Mouse (Mus musculus) gastrocnemius, postnatal 10 days (tissue): ENCODE data around the gene Pink1. TPM values are rescaled to one million over a fixed set of nuclear protein-coding genes. Genes with fewer than 3 reads are reported as not detected.
"Not testable (repeated sequence)": the region's sequence is repeated elsewhere in the genome, so short reads cannot be mapped to it uniquely, and the experiment has no call there.

Experiments used
- DNase-seq: peaks from one replicate; pipeline ENCODE4 v3.0.0; 2021; ENCODE audit warnings: mixed read lengths
- total RNA-seq, 2 experiments: library from RNA; stranded (reverse); gene quantifications; 2 replicates each; pipeline ENCODE4 v1.2.3; 2021

Gene Pink1
- total RNA-seq, 2 experiments from 2014 or later: 228 to 240 TPM

- no peak for DNase-seq
These were observed 16.7 kb upstream of the Pink1 start for GRCm38 (mm10) chr4:138342778-138343177.

DNA sequence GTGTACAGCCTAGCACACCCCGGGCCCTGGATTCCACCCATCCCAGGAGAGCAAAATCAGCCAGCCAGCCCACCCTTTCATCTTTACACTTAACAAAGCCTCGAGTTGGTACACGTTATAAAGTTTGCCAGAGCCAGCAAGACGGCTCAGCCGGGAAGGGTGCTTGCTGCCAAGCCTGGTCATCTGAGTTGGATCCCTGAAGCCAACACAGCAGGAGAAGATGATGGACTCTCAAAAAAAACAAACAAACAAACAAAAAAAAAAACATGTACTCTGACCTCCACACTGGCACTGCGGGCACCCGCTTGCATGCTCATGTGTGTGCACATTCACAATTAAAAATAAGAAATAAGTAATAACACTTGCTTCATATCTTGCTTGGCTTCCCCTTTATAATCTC, 15.9 kb upstream of the Pink1 start:
- no peak for DNase-seq

- no peak for DNase-seq
These were observed 15.3 kb upstream of the Pink1 start for GRCm38 (mm10) chr4:138341393-138341792.

DNA sequence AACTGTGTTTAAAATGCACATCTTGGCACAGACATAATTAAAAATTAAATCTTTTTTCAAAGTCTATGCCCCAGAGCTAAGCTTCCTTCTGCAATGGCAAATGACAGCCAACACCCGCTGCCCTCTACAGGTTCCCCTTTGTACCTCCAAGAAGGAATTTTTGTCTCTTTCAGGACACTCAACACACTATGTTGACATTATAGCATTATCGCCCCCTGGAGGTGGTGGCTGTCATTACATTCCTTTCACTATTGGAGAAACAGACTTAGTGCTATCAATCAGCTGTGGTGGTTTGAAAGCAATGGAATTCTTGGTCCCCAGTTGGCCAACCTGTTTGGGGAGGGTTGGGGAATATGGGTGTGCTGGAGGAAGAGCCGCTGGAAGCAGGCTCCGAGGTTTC, 13.9 kb upstream of the Pink1 start:
- DNase-seq: peak; percentile 47

- DNase-seq: no peak
These were observed 11.2 kb upstream of the Pink1 start for GRCm38 (mm10) chr4:138337341-138337740.

DNA sequence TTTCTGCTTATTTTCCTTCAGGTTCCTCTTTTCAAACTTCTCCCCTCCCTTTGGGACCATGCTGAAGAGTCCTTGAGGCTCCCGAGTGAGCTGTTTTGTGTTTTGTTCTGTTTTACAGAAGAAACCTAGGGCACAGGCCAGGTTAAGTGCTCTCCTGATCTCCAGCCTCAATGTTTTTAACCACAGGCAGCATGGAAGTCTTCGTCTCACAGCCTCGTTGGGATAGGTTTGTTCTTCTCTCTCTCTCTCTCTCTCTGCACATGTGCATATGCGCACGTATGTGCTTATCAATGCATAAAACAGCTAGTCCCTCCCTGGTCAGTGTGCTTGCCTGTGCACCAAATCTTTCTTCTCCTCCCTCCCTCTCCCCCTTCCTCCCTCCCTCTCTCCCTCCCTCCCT, 10.8 kb upstream of the Pink1 start:
- no peak for DNase-seq

DNA sequence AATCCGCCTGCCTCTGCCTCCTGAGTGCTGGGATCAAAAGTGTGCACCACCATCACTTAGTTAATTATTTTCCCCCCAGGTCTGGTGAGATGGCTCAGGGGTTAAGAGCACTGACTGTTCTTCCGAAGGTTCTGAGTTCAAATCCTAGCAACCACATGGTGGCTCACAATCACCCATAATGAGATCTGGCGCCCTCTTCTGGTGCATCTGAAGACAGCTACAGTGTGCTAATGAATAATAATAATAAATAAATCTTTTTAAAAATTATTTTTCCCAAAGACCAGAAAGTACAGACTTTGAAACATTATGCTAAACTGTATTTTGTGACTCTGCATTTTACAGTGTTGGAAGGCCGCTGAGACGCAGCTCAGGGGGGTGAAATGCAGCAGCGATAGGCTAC, 9.5 kb upstream of the Pink1 start:
- no peak for DNase-seq

- DNase-seq: no peak
These were observed 8.9 kb upstream of the Pink1 start for GRCm38 (mm10) chr4:138335036-138335435.

DNA sequence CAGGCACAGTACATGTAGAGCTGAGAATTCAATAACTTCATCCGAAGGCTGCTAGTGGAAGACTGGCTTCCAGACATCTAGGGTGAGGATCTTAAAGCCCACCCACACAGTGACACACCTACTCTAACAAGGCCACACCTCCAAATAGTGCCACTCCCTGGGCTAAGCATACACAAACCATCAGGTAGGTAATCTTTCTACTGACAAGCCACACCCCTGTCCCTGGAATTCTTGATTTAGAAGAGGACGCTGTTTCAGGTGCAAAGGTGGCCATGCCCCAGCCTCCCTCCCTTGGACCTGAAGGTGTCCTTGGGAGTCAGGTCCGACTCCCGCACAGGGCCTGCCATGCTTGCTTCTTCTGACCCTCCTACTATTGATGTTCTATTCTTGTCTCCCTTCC, 7.0 kb upstream of the Pink1 start:
- no peak for DNase-seq

DNA sequence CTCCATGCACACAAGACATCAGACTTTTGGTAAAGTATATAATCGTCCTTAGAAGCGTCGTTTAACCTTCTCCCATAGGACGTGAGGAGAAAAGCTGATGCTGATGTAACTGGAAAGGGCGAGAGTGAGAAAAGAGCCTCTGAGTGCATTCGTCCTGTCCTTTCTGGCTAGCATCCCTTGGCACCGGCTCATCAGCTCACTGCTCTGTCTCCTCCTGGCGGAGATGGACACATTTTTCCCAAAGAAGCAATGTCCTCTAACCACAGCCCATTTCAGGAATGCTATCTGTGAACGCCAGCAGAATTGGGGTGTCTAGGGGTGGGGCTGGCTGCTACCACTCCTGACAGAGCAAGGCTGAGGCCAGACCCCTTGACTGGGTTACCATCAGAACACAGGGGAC, 5.5 kb upstream of the Pink1 start:
- peak; percentile 53 for DNase-seq

- no peak for DNase-seq
These were observed 4.2 kb upstream of the Pink1 start for GRCm38 (mm10) chr4:138330264-138330671.

GRCm38 (mm10) chr4:138327891-138328470, 1.9 kb upstream of the Pink1 start:
- DNase-seq: no peak

DNA sequence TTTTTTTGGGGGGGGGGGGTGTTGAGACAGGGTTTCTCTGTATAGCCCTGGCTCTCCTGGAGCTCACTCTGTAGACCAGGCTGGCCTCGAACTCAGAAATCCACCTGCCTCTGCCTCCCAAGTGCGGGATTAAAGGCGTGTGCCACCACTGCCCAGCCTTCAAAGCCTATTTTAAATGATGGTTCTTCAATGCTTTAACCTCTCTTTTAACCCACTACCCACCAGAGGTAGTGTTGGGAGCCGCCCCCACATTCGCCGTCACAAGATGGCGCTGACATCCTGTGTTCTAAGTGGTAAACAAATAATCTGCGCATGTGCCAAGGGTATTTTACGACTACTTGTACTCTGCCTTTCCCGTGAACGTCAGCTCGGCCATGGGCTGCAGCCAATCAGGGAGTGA, 1.0 kb upstream of the Pink1 start:
- DNase-seq: not testable (repeated sequence)

DNA sequence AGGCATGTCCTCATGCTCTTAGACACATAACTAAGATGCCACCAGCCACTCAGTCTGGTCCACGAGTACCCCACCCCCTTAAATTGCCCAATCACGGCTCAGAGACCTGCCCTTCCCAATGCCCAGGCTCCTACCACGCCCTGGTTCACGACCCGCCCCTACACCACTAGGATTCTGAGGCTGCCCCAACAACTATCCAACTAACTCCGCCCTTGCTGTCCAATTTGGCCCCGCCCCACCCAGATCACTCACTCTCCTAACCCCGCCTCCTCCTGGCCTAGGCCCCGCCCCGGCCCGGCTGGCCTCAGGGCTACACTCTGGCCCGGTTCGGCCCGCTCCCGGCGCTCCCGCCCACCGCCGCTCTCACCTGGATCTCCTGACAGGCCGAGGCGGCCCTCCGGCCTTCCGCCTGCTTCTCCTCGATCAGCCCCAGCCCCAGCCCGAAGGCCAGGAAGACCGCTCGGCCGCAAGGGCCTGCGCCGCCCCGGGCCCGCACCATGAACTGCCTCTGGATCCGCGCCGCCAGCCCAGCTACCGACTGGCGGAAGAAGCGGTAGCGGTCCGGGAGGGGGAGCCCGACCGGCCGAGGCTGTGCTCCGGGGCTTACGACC, 536 bp downstream of the Pink1 start:
- peak; percentile 98 for DNase-seq

GRCm38 (mm10) chr4:138324451-138324850, 1.7 kb downstream of the Pink1 start:
- no peak for DNase-seq

- DNase-seq: no peak
These were observed 2.4 kb downstream of the Pink1 start for GRCm38 (mm10) chr4:138323753-138324152.

GRCm38 (mm10) chr4:138322692-138323091, 3.4 kb downstream of the Pink1 start:
- DNase-seq: no peak

GRCm38 (mm10) chr4:138321488-138321887, 4.6 kb downstream of the Pink1 start:
- DNase-seq: no peak

GRCm38 (mm10) chr4:138320711-138321110, 5.4 kb downstream of the Pink1 start:
- DNase-seq: no peak

GRCm38 (mm10) chr4:138319508-138319907, 6.6 kb downstream of the Pink1 start:
- DNase-seq: peak; percentile 84

DNA sequence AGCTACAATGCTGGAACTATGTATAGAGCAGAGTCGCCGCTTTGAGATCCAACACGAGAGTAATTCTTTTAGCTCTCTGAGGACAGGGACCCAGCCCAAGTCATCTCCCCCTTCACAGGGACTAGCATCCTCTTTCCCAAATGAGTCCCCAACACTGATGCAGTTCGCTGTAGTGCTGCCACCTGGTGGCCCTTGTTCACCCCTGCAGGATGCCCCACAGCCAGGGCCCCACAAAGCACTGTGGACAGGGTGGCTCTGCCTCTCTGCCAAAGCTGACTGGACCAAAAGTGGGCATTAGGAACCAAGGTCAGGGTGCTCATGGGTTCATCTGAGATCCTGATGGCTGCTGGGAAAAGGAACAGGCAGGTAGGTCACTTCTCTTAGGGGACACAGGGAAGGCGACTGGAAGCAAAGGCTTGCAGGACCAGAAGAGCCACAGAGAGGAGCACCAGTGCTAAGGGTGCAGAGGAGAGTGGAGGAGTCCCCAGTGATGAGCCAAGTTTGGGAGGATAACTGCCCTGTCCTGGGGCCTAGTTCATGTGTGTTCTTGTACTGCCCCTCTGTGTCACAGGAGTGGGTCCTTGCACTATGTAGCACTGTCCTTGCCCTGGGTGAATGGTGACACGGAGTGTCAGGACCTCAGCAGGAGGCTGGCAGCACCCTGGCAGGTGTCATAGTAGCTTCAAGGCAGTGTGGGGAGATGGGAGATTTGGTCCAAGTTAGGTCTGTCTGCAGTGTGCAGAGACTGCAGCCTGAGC, 7.4 kb downstream of the Pink1 start:
- DNase-seq: peak; percentile 72

DNA sequence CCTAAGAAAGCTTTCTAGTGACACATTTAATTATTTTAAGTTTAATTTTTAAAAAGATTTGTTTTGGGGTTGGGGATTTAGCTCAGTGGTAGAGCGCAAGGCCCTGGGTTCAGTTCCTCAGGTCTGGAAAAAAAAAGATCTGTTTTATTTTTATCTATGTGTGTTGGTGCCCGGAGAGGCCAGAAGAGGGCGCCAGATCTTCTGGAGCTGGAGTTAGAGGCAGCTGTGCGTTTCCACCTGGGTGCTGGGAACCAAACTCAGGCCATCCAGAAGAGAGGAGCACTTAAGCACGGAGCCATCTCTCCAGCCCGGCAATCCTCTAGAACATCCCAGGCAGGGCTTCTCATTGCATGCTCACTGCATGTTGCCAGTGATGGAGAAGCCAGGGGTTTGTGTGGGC, 9.7 kb downstream of the Pink1 start:
- no peak for DNase-seq

GRCm38 (mm10) chr4:138315781-138316180, 10.3 kb downstream of the Pink1 start:
- no peak for DNase-seq

- no peak for DNase-seq
These were observed 12.3 kb downstream of the Pink1 start for GRCm38 (mm10) chr4:138313795-138314194.
